Mouse (Mus musculus) monocyte, adult 2 months (primary cell): ENCODE data around the gene Zfp426.

ENCODE experiments used
- DNase-seq, 2 experiments: peaks; one replicate each; pipeline ENCODE4 v3.0.0; 2022; ENCODE audit warnings: low spot score in 2 of 2, low read depth in 1 of 2

Gene Zfp426

DNA sequence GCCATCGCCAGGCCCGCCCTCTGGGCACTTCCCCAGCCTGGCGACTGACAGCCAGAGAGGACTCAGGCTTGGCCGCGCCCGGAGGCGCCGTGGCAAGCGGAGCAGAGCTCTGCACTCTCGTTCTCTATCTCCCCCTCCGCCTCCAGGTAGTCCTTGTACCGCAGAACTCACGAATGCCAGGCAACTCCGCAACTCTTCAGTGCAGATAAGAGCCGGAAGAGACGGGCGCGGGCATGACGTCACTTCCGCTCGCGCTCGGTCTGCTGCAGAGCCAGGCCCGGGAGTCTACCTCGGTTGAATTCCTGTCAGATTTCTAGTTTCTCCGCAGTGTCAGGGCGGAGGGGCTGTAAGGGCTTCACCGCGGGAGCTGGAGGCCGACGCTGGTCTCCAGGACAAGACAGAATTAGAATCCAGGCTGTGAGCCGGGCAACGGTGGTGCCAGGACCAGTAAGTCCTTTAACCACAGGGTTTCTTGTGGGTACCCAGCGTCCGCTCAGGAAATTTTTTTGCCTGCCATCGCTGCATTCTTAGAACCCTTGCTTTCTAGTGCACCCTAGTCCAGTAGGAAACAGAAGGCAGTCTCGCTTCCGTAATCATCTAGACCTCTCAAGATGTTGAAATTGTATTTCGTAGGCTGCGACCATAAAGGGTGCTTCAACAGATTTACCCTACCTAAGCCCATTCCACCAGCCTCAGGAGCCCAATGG lies at the start of gene Zfp426:
TSS of gene Zfp426 (minus strand) at position 220 of the 707 bp plus-strand sequence.
- DNase-seq, result peak; percentile 48 to 67

DNA sequence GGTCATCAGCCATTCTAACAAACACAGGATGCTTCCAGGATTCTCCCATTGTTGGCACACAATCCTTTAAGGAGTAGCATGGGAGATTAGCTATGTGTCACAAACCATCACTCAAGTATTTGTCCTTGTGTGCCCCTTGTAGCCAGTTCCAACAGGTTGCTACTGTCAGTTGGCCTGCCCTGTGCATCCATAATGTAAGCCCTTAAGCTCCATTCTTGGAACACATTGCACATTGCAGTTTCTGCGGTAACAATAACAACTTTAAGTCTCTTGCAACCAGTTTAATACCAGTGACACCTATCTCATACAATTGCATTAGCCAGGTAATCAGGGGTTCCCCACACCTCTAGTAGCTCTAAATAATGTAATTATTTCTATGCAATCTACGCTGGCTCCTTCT lies 44.1 kb upstream of the Zfp426 start:
- no peak for DNase-seq

GRCm38 (mm10) chr9:20534326-20534926 lies 41.9 kb upstream of the Zfp426 start:
- DNase-seq, result no peak

- DNase-seq, result peak; percentile 64 to 78
Measured at GRCm38 (mm10) chr9:20521306-20521957, 28.9 kb upstream of the Zfp426 start, which contains the start of gene Zfp266. Gene Zfp266, minus strand, starts transcription at chr9:20521417.

GRCm38 (mm10) chr9:20520531-20521210 lies 28.1 kb upstream of the Zfp426 start:
- no peak for DNase-seq

GRCm38 (mm10) chr9:20519949-20520348 lies 27.4 kb upstream of the Zfp426 start:
- DNase-seq, result no peak

DNA sequence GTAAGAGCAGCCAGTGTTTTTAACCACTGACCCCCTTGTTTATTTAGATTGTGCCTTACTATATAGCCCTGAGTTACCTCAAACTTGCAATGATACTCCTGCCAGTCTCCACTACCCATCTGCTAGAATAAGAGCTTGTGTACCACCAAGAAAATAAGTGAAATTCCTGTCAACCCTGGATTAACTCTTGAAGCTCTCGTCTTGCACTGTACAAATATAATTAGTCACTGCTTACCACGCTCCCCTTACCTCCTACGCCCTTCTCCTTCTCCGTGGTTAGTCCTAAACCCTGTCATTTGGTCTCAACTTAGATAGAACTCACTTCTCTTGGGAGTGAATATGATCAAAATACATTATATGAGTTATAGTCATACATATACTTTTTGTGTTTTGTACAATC lies 26.2 kb upstream of the Zfp426 start:
- no peak for DNase-seq

- DNase-seq, result no peak
Measured at GRCm38 (mm10) chr9:20517727-20518126, 25.2 kb upstream of the Zfp426 start.

GRCm38 (mm10) chr9:20514016-20514415 lies 21.5 kb upstream of the Zfp426 start:
- no peak for DNase-seq

GRCm38 (mm10) chr9:20512714-20513113 lies 20.2 kb upstream of the Zfp426 start:
- no peak for DNase-seq

- no peak for DNase-seq
Measured at GRCm38 (mm10) chr9:20511645-20512044, 19.1 kb upstream of the Zfp426 start.

DNA sequence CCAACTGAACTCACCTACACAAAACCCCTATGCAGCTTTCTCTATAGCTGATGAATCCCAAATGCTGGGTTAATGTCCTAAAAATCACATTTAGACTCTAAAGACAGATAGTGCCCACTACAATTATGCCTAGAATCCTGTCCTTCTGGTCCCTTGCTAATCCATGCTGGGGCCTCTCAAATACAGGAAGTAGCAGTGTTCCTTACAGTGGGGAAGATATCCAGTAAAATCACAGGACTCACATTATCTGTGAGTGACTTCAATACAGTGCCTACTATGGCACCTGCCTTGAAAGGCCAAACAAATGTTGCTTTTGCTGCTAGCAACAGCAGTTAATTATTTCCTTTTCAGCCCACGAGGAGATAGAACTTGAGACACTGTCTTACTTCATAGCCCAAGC lies 17.8 kb upstream of the Zfp426 start:
- no peak for DNase-seq

- no peak for DNase-seq
Measured at GRCm38 (mm10) chr9:20509676-20510075, 17.1 kb upstream of the Zfp426 start.

- no peak for DNase-seq
Measured at GRCm38 (mm10) chr9:20504801-20505200, 12.3 kb upstream of the Zfp426 start.

- DNase-seq, result no peak
Measured at GRCm38 (mm10) chr9:20493281-20493680, 735 bp upstream of the Zfp426 start.

GRCm38 (mm10) chr9:20491858-20492526 lies 554 bp downstream of the Zfp426 start:
- no peak for DNase-seq

DNA sequence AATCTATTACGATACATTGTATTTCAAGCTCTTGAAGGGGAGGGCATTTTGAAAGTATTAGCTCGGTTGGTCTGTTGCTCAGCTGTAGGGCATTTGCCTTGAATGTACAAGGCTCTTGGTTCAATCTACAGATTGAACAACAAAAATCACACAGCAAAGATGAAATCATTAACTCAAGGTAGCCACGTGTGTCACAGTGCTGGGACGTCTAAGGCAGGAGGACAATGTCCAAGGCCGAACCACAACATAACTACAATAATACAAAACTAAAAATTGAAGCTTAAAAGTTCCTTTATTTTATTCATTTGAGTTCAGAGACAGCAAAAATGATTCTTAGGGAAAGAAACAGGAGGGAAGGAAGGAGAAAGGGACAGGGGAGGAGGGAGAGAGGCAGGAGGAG lies 3.0 kb downstream of the Zfp426 start:
- no peak for DNase-seq

DNA sequence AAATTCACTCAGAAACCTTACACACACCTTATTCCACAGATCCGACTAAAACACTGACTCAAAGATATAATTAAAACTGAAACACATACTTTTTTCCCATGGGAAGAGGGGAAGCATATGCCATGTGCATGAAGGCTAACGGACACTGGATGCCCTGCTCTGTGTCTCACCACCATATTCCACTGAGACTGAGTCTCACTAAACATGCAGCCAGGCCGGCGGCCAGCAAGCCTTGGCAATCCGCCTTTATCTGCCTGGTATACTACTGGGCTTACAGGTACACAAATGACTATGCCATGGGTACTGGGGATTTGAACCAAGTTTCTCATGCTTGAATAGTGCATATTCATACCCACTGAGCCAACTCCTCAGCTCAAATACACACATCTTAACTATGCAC lies 13.2 kb downstream of the Zfp426 start:
- no peak for DNase-seq

GRCm38 (mm10) chr9:20476632-20477031 lies 15.9 kb downstream of the Zfp426 start:
- no peak for DNase-seq

DNA sequence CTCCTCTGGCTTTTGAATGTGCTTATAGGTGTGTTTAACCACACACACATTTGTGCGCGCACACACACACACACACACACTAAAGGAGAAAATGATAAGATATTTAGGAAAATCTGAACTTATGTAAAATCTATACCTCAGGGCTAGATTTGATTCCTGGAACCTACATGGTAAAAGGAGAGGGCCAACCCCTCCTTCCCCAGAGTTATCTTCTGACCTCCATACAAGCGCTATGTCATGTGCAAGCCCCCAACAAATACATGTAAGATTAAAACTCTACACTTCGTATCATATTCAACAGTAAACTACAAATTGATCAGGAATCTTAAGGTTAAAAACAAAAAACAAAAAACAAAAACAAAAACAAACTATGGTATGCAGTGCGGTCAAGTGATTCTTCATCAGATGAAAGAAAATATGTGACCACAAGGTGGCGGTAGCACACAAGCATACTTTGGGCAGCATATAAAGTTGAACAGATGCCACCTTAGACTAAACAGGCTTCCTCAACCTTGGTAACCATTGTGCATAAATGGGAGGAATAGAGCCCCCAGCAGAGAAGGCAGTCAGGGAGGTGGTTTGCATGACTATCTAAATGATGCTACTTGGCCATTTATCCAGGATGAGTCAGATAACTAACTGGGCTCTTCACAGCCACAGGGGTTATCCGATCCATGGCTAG lies 25.6 kb downstream of the Zfp426 start:
- peak in 1 of 2 experiments; percentile 17 for DNase-seq
